Mouse (Mus musculus) Patski (cell line): ENCODE data around the gene Pigo. TPM values are rescaled to one million over a fixed set of nuclear protein-coding genes. Genes with fewer than 3 reads are reported as not detected.
"Not testable (repeated sequence)": the region's sequence is repeated elsewhere in the genome, so short reads cannot be mapped to it uniquely, and the experiment has no call there.

Experiments
- ATAC-seq: fragments of 100-300 bp; one replicate; pipeline ENCODE4 v1.8.0; 2021
- CTCF ChIA-PET: fragments of 350-600 bp; sonication (Branson Sonifier 250); formaldehyde crosslinking; loops from one replicate; lab custom pipeline; 2022; ENCODE audit warnings: inconsistent platforms; lab: Charles Lee
- POLR2A ChIA-PET: fragments of 350-600 bp; sonication (Branson Sonifier 250); formaldehyde crosslinking; loops from one replicate; lab custom pipeline; 2022; ENCODE audit warnings: antibody characterized with exemption, inconsistent platforms; lab: Charles Lee
- DNase-seq: peaks from one replicate; pipeline ENCODE4 v3.0.0-alpha.2; 2011; ENCODE audit warnings: low read depth, low spot score
- H3K27me3 ChIP-seq: fragments of 371-371 bp; one replicate; pipeline ENCODE4 v1.5.1; 2021
- CTCF ChIP-seq: fragments of 100-300 bp; IDR thresholded peaks from one replicate; pipeline ENCODE4 v1.5.1; 2021
- in situ Hi-C: fragments of 300-500 bp; cut with MboI; formaldehyde crosslinking; loops from 3 replicates; pipeline ENCODE4 v1.11.1; 2018; ENCODE audit warnings: low pct_unique_long_range_greater_than_20kb, mixed read lengths
- polyA plus RNA-seq: library from polyadenylated mRNA; unstranded; gene quantifications from one replicate; pipeline ENCODE4 v1.2.3, GENCODE M21; 2021

The Pigo gene
- polyA plus RNA-seq, 1 experiment from 2014 or later: 11.3 TPM

DNA sequence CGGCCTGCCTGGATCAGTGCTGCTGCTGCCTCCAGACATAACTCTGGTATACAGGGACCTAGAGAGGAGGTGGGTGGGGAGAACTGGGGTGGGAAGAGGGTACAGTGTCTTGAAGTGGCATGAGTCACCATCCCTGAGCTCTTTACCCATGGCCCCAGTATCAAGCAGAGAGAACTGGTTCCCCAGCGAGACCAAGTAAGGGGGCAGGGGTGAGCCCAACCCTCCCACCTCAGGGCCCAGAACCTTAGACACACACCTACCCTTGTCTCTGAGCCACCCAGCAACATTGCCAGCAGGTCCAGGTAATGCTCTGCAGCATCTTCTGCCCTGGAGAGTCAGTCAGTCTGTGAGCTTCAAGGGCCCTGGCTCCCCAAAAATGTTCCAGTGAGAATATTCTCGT is 20.7 kb downstream of the Pigo start:
- in situ Hi-C loops: no loop called here
- ChIA-PET POLR2A (interaction anchor here (0.6 kb wide), 1 partner anchor 490 kb away, joined by 4 read pairs; no protein-coding TSS in a partner anchor), CTCF (interaction anchor here (1.3 kb wide), 1 partner anchor 20 kb away, joined by 9 read pairs; the partner anchor contains the start of gene Pigo)
- DNase-seq (no peak), ATAC-seq (no peak)
- TF ChIP-seq CTCF: no peak
- H3K27me3 ChIP-seq: no peaks in the 10 kb centered on the region

DNA sequence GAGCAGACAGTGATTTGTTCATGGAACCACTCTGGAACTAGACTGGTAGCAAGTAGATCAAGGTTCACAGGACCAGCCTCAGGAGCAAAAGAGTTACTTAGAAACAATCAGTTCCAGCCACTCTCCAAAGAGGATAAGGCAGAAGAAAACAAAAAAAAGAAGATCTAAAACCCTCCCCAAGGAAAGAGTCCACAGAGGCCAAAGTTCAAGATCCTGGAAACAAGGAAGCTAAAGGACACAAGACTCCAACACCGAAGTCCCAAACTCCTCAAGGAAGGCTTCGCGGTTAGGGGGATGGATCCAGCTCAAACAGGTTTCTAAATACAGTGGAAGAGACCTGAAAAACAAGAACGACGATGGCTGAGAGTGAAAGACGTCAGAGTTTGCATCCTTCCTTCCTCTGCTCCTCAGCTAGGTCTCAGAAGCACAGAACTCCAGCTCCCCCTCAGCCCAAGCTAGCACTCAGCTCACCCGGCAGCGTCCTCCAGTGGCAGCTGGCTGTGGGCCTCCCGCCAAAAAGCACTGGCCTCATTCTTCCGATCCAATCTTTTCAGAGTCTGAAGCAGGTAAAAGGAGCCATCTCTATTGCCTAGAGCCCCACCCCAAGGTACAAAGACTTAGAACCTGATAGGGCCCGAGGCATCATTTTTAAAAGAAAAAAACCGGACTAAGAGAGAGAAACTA is 22.7 kb downstream of the Pigo start:
- TF ChIP-seq CTCF: no peak
- H3K27me3 ChIP-seq: no peaks in the 10 kb centered on the region
- in situ Hi-C loops: no loop called here
- ChIA-PET POLR2A (no interaction called here), CTCF (no interaction called here)
- DNase-seq: no peak
- no peak for ATAC-seq

DNA sequence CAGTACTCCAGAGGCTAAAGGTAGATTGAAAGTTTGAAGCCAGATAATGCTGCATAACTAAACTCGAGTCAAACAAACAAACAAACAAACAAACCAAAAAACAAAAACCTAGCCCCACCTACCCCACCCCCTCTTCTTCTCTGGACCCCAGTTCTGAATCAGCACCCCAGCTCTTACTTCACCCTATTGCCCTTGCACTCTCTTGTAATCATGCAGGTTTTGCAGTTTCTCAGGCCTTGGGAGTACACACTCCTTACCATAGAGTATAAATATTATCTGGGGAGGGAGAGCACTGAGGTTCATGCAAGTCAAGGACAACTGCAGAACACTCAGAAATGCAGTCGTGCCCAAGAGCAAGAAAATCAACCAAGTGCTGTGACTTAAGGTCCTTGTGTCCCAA is 24.3 kb downstream of the Pigo start:
- in situ Hi-C loops: no loop called here
- ATAC-seq (no peak), DNase-seq (no peak)
- ChIA-PET POLR2A (interaction anchor here (0.6 to 0.7 kb wide), 2 partner anchors 24 to 50 kb away, joined by 3 to 4 read pairs; partner anchors contain the start of gene Pigo), CTCF (interaction anchor here (1.4 kb wide), 1 partner anchor 24 kb away, joined by 4 read pairs; the partner anchor contains the start of gene Pigo)
- no peak for TF ChIP-seq CTCF
- no peaks in the 10 kb centered on the region for H3K27me3 ChIP-seq

DNA sequence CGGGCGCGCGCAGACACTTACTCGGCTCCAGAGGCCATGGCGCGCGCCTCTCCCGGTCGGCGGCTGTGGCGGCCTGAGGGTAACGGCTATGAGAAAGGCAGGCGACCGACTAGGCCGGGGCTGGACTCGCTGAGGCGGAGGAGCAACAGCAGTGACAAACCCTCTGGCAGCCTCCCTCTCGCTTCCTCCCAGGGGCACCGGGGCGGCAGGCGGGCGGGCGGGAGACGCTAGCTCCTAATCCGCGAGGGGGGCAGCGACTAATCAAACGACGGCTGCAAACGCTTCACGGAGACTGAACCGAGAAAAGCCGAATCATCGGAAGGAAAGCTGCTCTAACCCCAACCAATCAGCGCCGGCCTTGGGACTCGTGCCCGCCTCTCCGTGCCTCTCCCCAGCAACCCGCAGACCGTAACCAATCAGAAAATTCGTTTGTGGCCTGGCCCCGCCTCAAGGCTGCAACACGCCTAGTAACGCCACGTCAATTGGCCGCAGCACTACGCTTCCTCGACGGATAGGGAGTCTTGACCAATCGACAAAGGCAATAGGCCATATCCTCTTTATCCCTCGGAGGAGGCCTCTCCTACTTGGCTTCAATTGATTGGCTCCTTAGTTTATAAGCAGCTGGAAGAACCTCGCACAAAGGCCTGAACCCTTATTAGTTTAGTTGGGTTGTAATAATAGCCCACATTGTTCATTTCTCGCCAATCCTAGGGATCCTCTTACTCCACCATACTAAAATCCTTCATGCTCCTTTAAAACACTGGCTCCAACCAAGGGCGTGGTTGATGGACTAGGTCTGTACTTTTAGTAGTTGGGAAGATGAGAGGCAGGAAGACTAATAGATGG is 25.3 kb downstream of the Pigo start, which contains the start of gene Vcp:
Gene Vcp, minus strand, starts transcription at position 367 of the 846 bp plus-strand sequence.
- CTCF ChIA-PET: interaction anchor here (1.4 kb wide), 1 partner anchor 25 kb away, joined by 4 read pairs; the partner anchor contains the start of gene Pigo
- DNase-seq (peak; percentile 96), ATAC-seq (peak; percentile 97)
- in situ Hi-C loops, H3K27me3 ChIP-seq: not testable (repeated sequence)
- POLR2A ChIA-PET: interaction anchor here (0.6 kb wide), 1 partner anchor 49 kb away, joined by 3 read pairs; no protein-coding TSS in a partner anchor

DNA sequence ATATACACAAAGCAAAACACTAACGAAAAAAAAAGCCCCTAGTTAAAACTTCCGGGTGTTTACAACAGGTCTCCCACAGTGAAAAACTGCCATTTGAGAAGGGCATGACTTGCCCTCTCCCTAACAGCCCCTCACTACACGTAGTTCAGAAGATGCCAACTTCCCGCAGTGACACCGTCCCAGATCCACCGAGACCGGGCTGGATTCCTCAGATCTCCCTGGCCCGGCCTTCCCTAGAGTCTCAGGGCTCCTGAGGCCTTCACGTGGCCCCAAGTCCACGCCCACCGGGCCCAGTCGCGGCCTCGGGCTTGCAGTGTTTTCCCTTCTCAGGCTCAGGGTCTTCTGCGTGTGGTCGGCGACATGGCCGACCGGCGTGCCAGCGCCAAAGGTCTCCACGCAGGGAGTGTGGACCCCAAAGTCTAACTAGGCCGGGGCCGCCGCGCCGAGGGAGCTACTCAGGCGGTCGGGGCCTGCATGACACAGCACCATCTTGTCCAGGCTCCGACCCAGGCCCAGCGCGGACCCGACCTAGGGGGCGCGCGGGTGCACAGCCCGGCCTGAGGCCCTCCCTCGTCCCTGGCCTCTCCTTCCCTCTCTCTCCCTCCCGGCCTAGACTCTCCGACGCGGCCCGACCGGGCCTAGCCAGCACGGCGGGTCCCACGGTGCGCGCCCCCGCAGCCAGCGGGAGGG is 26.0 kb downstream of the Pigo start:
- POLR2A ChIA-PET: interaction anchor here (0.8 to 1.1 kb wide), 2 partner anchors 26 to 493 kb away, joined by 4 to 6 read pairs; no protein-coding TSS in a partner anchor
- TF ChIP-seq CTCF: peak; percentile 72
- ATAC-seq: peak; percentile 46

DNA sequence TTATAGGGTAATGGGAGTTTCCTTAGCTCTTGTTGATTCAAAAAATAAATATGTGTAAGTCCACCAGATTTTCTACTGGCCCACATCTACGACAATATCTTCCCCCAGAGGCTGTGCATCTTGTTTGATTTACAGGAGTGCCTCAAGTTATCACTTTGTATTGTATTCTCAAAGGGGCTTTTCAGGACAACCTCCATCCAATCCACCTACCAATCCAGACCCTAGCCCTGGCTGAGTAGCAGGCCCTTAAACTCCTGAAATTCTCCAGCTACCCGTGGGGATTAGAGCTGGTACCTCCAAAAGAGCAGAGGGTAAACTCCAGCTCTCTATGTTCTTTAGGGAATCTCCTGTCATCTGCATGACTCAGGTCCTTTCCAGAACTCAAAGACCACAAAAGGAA is 27.6 kb downstream of the Pigo start:
- ChIA-PET POLR2A (no interaction called here), CTCF (interaction anchor here (1.1 to 2.4 kb wide), 2 partner anchors 14 to 27 kb away, joined by 3 to 6 read pairs; partner anchors contain the start of gene Pigo)
- no peak for TF ChIP-seq CTCF
- in situ Hi-C loops: no loop called here
- ATAC-seq (no peak), DNase-seq (no peak)
- no peaks in the 10 kb centered on the region for H3K27me3 ChIP-seq

More for the DNA sequence above, 26.0 kb downstream of the Pigo start:
- CTCF ChIA-PET: no interaction called here
- H3K27me3 ChIP-seq: no peaks in the 10 kb centered on the region
- in situ Hi-C loops: no loop called here
- DNase-seq: peak; percentile 43

DNA sequence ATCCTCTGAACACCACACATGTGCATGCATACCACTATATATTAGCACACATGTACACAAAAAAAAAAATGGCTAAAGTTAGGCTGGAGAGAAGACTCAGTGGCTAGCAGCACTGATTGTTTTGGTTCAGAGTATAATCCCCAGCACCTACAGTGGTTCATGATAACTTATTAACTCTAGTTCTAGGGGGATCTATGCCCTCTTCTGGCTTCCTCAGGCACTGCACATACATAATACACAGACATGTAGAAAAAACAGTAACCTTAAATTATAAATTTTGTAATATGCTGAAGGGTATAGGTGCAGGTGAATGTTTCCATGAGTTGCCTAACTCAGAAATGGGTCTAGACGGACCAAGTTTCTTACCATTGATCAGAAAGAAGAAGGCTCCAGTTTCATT is 37.3 kb downstream of the Pigo start:
- DNase-seq: no peak
- ChIA-PET POLR2A (no interaction called here), CTCF (interaction anchor here (1.8 kb wide), 1 partner anchor 22 kb away, joined by 6 read pairs; no protein-coding TSS in a partner anchor)
- in situ Hi-C loops: no loop called here
- no peak for ATAC-seq
- H3K27me3 ChIP-seq: no peaks in the 10 kb centered on the region
- TF ChIP-seq CTCF: no peak

DNA sequence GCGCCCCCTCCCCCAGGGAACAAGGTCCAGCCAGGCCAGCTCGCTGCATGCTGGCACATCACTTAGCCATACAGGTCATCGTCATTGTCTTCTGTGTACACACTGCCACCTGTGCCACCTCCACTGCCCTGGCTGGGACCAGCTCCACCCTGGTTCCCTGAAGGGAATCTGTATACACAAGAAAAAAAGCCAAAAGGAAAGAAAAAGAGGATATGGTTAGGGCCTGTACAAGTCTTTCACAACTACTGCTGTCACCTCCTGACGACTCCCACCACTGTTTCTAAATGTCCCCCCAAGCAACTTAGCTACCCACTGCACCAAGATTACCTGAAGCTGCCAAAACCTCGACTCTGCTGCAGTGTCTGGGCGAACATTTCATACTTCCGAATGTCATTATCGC is 45.2 kb downstream of the Pigo start:
- POLR2A ChIA-PET, in situ Hi-C loops, DNase-seq, ATAC-seq, H3K27me3 ChIP-seq: not testable (repeated sequence)
- CTCF ChIA-PET: interaction anchor here (1.7 kb wide), 1 partner anchor 9 kb away, joined by 4 read pairs; no protein-coding TSS in a partner anchor

DNA sequence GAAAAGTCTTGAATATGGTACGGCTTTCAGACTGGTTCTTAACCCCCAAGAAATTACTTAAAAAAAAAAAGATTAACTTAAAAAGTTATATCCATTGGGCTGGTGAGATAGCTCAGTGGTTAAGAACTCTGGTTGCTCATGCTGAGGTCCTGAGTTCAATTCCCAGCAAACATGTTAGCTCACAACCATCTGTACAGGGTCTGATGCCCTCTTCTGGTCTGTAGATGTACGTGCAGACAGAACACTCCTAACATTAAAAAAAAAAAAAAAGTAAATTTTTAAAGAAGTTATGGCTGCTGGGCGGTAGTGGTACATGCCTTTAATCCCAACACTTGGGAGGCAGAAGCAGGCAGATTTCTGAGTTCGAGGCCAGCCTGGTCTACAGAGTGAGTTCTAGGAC is 47.6 kb downstream of the Pigo start:
- DNase-seq: no peak
- in situ Hi-C loops: no loop called here
- POLR2A ChIA-PET: interaction anchor here (0.8 kb wide), 1 partner anchor 42 kb away, joined by 3 read pairs; no protein-coding TSS in a partner anchor
- TF ChIP-seq CTCF: peak; percentile 26
- no peaks in the 10 kb centered on the region for H3K27me3 ChIP-seq
- CTCF ChIA-PET: interaction anchor here (0.8 to 2.8 kb wide), 4 partner anchors 11 to 15 kb away, joined by 4 to 12 read pairs (median 6); no protein-coding TSS in a partner anchor
- no peak for ATAC-seq
